Mouse (Mus musculus): Measurements from ENCODE around the gene Mpp6.

Mpp6 gene

DNA sequence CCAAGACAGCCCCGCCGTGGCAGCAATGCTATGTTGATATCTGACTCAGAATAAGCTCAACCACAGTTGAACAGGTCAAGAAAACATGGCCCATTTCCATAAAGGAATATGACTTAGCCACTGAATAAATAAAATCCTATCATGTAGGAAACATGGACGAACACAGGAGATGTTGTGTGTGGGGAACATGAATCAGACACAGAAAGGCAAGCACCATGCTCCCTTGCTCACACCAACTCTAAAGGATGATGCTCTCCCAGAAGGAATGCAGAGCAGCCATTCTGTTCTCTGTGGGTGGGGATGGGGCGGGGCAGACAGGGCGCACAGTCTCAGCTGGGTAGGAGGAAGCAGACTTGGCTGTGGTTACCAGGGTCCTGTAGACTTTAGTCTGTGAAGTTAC is 115.2 kb downstream of the Mpp6 start:
- no peak for DNase-seq (ENCODE audit: low spot score in 2 of 2)

- no peak for DNase-seq (ENCODE audit: low spot score in 2 of 2)
Observed at GRCm38 (mm10) chr6:50228180-50228579, 118.1 kb downstream of the Mpp6 start.

DNA sequence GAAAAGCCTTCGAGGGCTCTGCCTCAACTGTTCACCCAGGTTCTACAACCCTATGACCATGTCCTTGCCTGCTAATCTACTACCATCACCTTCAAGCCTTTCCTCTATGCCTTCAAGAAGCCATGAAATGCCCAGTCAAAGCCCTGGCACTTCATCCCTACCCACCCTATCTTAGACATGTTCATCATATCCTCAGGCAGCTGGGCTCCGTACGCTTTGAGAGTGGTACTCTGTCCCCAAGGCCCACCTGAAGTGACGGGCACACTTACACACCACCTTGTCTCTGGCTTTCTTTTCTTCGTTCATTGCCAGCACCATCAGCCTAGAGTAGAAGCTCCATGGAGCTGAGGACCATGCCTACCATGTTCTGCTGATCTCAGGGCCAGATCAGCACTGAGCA is 121.2 kb downstream of the Mpp6 start:
- DNase-seq (ENCODE audit: low spot score in 2 of 2): no peak

DNA sequence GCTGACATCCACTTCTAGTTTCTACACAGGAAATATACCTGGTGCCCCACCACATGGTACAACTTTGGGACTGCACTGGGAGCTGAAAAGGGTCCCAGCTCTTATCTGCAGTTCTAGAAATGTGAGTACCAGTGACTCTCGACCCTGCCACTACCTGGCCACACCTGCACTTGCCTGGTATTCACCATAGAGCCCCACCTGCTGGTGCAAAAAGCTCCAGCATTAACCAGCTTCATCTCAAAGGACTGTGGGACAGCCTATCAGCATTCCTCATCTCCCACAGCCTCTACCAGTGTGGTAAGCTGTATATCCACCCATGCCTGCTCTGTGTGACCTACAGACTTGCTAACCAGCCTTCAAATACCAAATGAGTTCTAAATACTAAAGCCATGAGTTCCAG is 122.9 kb downstream of the Mpp6 start:
- DNase-seq (ENCODE audit: low spot score in 2 of 2): no peak

- no peak for DNase-seq (ENCODE audit: low spot score in 2 of 2)
Observed at GRCm38 (mm10) chr6:50237963-50238362, 127.9 kb downstream of the Mpp6 start.

DNA sequence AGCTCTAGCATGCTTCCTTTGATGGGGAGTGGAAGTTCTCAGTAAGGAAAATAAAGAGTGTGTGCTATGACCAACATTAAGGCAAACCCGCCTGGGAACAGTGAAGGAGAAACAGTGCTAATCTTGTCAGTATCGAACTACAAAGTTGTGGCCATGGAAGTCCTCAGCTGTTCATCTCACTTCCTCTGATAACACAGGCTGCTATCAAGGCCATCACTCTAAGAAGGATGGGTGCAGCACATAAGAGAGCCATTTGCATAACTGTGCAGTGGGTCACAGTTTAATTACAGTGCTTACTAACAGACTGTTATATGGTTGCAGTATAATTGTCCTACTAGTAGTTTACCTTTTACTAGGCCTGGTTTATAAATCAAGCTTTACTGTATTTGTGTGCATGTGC is 129.9 kb downstream of the Mpp6 start:
- no peak for DNase-seq (ENCODE audit: low spot score in 2 of 2)

DNA sequence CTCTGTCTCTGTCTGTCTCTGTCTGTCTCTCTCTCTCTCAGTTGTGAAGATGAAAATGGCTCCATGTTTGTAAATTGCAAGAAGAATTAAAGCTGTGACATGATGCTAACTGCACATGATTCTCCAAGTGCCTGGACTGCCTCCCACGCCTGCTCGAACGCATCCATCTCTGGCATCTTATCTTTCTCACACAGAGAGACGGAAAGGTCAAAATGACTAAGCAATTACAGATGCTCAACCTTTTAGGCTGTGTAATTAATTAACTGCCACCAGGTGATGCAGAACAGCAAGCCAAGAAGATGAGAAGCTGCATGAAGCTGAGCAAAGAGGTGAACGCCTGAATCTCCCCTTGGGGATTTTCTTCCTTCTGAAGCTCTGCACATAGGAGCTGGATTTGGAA is 130.4 kb downstream of the Mpp6 start:
- DNase-seq (ENCODE audit: low spot score in 2 of 2): no peak

DNA sequence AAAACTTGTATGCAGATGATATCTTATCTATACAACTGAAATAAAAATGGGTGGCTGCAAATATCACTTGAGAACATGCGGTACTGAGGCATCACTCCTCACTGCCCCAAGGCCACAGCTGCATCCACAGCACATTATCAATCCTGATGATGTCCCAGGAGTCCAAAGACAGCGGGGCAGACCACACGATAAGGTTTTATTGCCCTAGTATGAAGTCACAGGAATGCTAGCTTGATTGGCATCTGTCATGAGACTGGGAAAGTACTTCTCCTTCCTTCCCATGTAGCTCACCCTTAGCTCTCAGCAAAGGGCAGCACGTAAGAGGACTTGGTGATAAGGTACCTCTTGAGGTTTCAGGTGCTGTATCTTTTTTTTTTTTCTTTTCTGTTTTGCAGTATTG is 134.1 kb downstream of the Mpp6 start:
- DNase-seq (ENCODE audit: low spot score in 2 of 2): no peak

DNA sequence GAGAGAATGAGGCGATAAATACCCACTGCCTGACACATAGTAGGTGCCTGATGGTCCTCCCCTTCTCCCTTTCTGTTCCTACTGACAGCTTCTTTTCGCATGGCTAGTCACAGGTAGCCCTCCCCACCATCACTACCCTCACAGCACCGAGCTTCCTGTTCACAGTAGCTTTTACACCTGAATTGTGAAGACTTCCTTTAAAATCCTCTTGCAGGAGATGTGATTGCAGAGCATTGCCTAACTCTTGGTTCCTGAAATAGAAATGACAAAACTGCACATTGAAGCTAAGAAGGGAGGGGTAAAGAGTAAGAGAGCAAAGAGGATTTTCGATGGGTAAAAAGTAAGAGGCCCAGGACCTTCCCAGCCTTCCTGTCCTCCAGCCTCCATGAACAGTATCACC is 134.9 kb downstream of the Mpp6 start:
- no peak for DNase-seq (ENCODE audit: low spot score in 2 of 2)

- no peak for DNase-seq (ENCODE audit: low spot score in 2 of 2)
Observed at GRCm38 (mm10) chr6:50247356-50247755, 137.3 kb downstream of the Mpp6 start.

- no peak for DNase-seq (ENCODE audit: low spot score in 2 of 2)
Observed at GRCm38 (mm10) chr6:50247791-50248190, 137.8 kb downstream of the Mpp6 start.

Data from left cerebral cortex, adult 9 months (tissue).